Mouse (Mus musculus) kidney, adult 2 months (tissue): Measurements from ENCODE around the gene Trak1. TPM values are rescaled to one million over a fixed set of nuclear protein-coding genes. Genes with fewer than 3 reads are reported as not detected.

ENCODE experiments used
- DNase-seq: peaks from one replicate; pipeline ENCODE4 v3.0.0; 2021
- H3K27ac ChIP-seq: fragments of 200-500 bp; 2 replicates; pipeline ENCODE4 v1.5.1; 2012; ENCODE audit warnings: low read depth, low read length, control low read depth, inconsistent platforms; ENCODE audit not compliant: insufficient read depth
- H3K27me3 ChIP-seq: fragments of 200-500 bp; replicated peaks from 2 replicates; pipeline ENCODE4 v1.6.1; 2012; ENCODE audit warnings: mild to moderate bottlenecking, moderate library complexity, low read length, inconsistent platforms; ENCODE audit not compliant: control insufficient read depth, insufficient read depth
- H3K36me3 ChIP-seq: fragments of 200-500 bp; 2 replicates; pipeline ENCODE4 v1.6.1; 2012; ENCODE audit warnings: mild to moderate bottlenecking, moderate library complexity, low read length, inconsistent platforms; ENCODE audit not compliant: control insufficient read depth, insufficient read depth
- H3K4me1 ChIP-seq: fragments of 200-500 bp; 2 replicates; pipeline ENCODE4 v1.6.1; 2011; ENCODE audit warnings: low read length; ENCODE audit not compliant: control insufficient read depth, insufficient read depth
- H3K4me3 ChIP-seq: fragments of 200-500 bp; 2 replicates; pipeline ENCODE4 v1.5.1; 2011; ENCODE audit warnings: mild to moderate bottlenecking, low read depth, low read length, control low read depth; ENCODE audit not compliant: insufficient read depth
- CTCF ChIP-seq: fragments of 200-500 bp; conservative IDR thresholded peaks from 2 replicates; pipeline ENCODE4 v1.5.1; 2011; ENCODE audit warnings: low read depth, mild to moderate bottlenecking, control low read depth, low read length, moderate library complexity, mixed read lengths; ENCODE audit not compliant: insufficient read depth, insufficient read length
- POLR2A ChIP-seq: fragments of 200-500 bp; IDR thresholded peaks from one replicate; pipeline ENCODE4 v1.6.1; 2011; ENCODE audit warnings: low read depth, low read length, control low read depth
- WGBS: fragments of 180-500 bp; shearing (Covaris S2); methylation state at CpG from one replicate; pipeline ENCODE4 v1.1.7; 2018; 5-methylcytosine and 5-hydroxymethylcytosine counted together
- polyA plus RNA-seq: library from polyadenylated mRNA; depleted of rRNA; stranded (reverse); fragments of >200 nt; gene quantifications from 2 replicates; pipeline ENCODE4 v1.2.3, GENCODE M21; 2012

Trak1 gene
- polyA plus RNA-seq, 1 experiment = 65.1 TPM

DNA sequence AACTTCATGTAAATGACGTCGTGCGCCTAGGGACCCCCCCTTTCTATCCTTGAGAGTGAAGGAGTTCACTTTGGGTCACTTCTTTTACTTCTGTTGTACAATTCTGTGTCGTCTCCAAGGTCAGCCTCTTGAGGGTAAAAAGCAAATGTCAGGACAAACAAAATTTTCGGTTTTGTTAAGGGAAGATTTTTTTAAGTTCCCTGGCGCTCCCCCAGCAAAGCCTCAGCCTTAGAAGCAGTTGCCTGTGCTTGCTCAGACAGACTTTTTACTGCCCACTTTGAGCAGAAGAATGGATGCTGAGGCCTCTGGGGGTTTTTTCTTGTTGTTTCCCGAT is 730 bp downstream of the Trak1 start:
- 2% methylated on average over 7 of the region's 7 CpGs for WGBS
- peaks cover 29% of the 10 kb centered on the region for H3K4me1 ChIP-seq
- TF ChIP-seq CTCF = no peak
- TF ChIP-seq POLR2A = no peak
- no peaks in the 10 kb centered on the region for H3K27me3 ChIP-seq
- H3K27ac ChIP-seq = peak overlapping the region; percentile 88
- no peaks in the 10 kb centered on the region for H3K36me3 ChIP-seq
- peak overlapping the region; percentile 84 for H3K4me3 ChIP-seq
- DNase-seq = no peak

DNA sequence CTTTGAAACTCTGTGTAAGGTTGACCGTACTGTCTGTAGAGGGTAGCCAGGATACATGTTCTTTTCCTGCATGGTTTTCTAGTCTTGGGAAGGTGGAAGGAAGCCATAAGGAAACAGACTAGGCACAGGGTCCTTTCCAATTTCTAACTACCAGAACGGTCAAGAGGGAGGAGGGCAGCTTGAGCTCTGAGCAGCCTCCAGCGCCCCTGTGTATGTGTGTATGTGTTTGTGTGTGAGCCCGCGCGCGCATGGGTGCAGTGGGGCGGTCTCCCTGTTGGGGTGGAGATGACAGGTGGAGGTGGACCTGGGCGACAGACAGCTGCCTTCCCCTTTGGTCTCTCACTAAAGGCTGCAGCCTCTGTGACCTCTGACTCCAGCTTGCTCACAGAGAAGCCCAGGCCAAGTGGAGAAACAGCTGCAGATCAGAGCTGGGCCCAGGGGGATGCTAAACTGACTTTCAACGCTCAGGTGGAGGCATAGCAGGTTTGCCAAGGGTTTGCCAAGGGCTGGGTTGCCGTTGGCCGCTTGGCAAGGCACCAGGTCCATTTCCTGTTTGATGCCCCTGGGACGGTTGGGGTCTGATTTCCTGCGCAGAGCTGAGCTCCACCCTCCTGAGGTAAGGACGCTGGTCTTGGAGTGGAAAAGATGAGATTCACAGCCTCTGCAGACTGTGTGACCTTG is 1.2 kb downstream of the Trak1 start:
- peak overlapping the region; percentile 84 for H3K4me3 ChIP-seq
- 14% methylated on average over 15 of the region's 15 CpGs for WGBS
- TF ChIP-seq POLR2A = no peak
- no peak for TF ChIP-seq CTCF
- H3K27ac ChIP-seq = peak overlapping the region; percentile 88
- no peaks in the 10 kb centered on the region for H3K36me3 ChIP-seq
- H3K27me3 ChIP-seq = no peaks in the 10 kb centered on the region
- DNase-seq = peak; percentile 64
- peaks cover 35% of the 10 kb centered on the region for H3K4me1 ChIP-seq

GRCm38 (mm10) chr9:121299223-121299755 is 2.0 kb downstream of the Trak1 start:
- Histone ChIP-seq H3K27ac (no peak overlapping the region; the same call in 1 of the 2 replicates), H3K4me1 (peaks cover 40% of the 10 kb centered on the region), H3K4me3 (no peak overlapping the region), H3K27me3 (no peaks in the 10 kb centered on the region), H3K36me3 (no peaks in the 10 kb centered on the region)
- no peak for TF ChIP-seq CTCF
- TF ChIP-seq POLR2A = no peak
- WGBS = 60% methylated on average over 9 of the region's 9 CpGs
- no peak for DNase-seq

GRCm38 (mm10) chr9:121299976-121300570 is 2.8 kb downstream of the Trak1 start:
- no peaks in the 10 kb centered on the region for H3K27me3 ChIP-seq
- peaks cover 43% of the 10 kb centered on the region for H3K4me1 ChIP-seq
- no peak overlapping the region for H3K27ac ChIP-seq
- TF ChIP-seq POLR2A (no peak), CTCF (no peak)
- H3K36me3 ChIP-seq = no peaks in the 10 kb centered on the region
- no peak overlapping the region for H3K4me3 ChIP-seq
- DNase-seq = no peak
- 69% methylated on average over 19 of the region's 19 CpGs for WGBS

DNA sequence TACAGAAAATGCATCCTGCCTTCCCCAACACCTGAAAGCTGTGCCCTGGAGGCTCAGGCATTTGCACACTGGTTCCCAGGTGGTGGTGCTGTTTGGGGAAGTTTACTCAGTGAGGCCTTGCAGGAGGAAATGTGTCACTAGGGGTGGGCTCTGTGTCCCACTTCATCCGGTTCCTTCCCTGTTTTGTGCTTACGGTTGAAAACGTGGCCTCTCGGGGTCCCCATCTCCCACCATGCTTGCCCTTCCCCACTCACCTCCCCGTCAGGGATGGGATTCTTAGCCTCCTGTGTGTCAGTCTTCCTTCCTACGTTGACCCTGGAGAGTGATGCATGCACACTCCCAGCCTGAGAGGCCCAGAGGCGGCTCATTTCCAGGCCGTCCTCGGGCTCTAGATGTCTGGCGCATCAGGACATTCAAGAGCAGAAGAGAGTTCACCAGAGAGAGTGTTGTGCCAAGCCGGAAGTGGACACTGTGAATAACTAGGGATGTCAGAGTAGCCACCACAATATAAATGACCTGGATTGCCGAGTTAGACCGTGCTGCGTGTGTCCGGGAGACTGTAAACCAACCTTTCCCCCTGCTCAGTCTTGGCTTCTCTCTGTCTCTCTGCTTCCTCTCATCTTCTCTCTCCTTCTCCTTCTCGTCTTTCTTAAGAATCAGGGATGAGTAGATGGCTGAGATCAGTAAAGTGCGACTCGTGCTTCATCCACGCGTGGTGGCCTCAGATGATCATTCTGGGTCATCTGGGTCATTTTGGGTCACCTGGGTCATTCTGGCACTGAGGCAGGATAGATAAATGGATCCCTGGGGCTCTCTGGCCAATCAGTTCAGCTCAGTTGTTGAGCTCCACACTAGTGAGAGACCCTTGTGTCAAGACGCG is 4.0 kb downstream of the Trak1 start:
- Histone ChIP-seq H3K36me3 (no peaks in the 10 kb centered on the region), H3K27me3 (no peaks in the 10 kb centered on the region), H3K4me3 (no peak overlapping the region), H3K4me1 (peaks cover 43% of the 10 kb centered on the region), H3K27ac (no peak overlapping the region)
- WGBS = 69% methylated on average over 22 of the region's 22 CpGs
- TF ChIP-seq CTCF (0 out of 2 replicates have a peak, but pooled peaks have one; percentile 2), POLR2A (no peak)
- no peak for DNase-seq

- peaks cover 43% of the 10 kb centered on the region for H3K4me1 ChIP-seq
- H3K27me3 ChIP-seq = no peaks in the 10 kb centered on the region
- no peak for DNase-seq
- no peak overlapping the region for H3K27ac ChIP-seq
- no peak overlapping the region for H3K4me3 ChIP-seq
- WGBS = 85% methylated on average over 7 of the region's 8 CpGs
- H3K36me3 ChIP-seq = no peaks in the 10 kb centered on the region
- TF ChIP-seq POLR2A (no peak), CTCF (peak; percentile 41)
Measured at GRCm38 (mm10) chr9:121302543-121302942, 5.2 kb downstream of the Trak1 start.
